Mouse (Mus musculus) fat pad, adult 2 months (tissue): ENCODE results near the gene Usp21.
"Not testable (repeated sequence)": the region's sequence is repeated elsewhere in the genome, so short reads cannot be mapped to it uniquely, and the experiment has no call there.

Experiments
- DNase-seq: peaks from one replicate; pipeline ENCODE4 v3.0.0-alpha.2; 2011; ENCODE audit warnings: low read depth, low spot score; ENCODE audit errors: extremely low read depth

The Usp21 gene

DNA sequence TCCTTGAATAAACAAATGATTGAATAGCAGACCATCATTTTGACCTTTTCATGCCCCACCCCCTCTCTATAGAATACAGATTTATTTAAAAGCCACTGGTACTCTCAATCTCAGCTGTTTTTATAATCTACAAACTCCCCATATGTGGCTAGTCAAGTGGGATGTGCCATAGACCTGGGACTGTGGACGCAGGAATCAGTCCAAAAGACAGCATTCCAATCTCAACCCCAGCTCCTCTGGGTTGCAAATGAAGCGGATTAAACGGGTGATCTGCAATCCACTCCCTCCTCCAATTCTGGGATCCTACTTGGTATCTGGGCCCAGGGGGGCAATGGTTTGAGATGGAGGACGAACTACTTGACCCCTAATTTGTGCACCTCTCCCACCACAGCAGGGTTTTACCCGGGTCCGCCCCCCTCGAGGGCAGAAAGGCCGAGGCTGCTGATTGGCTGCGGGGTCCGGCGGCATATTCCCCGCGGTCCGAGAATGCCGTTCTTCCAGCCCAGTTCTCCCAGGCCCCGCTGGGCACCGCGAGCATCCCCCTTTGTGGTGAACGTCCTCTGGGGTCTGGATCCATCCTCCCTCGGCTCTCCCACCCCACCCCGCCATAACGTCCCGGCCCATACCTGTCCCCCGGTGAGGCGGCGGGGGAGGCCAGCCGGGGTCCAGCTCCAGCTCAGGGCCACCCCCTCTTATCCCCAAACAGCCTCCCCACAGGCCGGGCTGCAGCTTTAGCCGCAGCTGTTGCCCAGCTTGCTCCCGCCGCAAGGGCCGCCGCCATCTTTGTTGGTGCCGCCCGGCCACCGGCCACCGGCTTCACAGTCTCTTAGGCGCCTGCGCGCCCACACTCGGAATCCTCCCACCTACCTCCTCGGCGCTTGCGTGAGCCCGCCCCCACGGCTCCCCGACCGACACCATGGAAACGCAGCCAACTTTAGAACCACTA is at the start of gene Usp21:
Gene Usp21, minus strand, starts transcription at position 856 of the 946 bp plus-strand sequence.
- DNase-seq = no peak

GRCm38 (mm10) chr1:171330216-171330560 is 42.4 kb upstream of the Usp21 start:
- no peak for DNase-seq

DNA sequence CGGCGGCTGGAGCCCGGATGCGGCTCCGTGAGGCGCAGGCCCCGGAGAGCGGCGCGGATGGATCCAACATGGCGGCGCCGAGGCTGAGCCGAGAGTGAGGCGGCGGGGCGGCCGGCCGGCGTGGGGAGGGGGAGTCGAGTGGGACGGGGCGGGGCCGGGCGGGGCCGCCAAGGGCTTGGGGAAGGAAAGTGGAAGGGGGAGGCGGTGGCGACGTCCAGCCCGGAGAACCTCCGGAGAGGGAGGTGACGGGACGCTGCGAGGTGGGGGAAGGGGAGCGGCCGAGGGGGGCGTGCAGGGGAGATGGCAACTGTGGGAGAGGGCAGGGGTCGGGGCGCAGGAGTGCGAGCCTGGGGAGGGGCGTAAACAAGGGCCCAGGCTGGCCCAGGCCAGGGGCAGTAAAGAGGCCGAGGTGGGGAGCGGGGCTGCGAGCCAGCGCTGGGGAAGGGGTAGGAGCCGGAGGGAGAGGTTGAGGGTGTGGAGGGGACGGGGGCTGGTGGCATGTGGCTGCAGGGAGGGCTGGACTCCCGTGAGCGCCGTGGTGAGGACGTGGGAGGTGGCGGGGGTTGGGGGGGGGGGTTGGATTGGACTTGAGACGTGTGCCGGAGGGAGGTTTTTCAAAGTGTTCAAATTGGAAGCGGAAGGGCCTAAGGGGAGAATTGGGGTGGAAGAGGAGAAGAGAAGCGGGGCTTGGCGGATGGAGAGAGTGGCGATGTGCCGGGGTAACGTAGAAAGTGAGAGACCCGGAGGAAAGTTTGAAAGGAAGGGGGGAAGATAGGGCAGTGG is 41.8 kb upstream of the Usp21 start:
- DNase-seq = no peak

- DNase-seq = peak; percentile 71
Measured at GRCm38 (mm10) chr1:171328839-171329432, 41.1 kb upstream of the Usp21 start, which contains the start of gene Dedd. Gene Dedd (plus strand): TSS chr1:171329145.

DNA sequence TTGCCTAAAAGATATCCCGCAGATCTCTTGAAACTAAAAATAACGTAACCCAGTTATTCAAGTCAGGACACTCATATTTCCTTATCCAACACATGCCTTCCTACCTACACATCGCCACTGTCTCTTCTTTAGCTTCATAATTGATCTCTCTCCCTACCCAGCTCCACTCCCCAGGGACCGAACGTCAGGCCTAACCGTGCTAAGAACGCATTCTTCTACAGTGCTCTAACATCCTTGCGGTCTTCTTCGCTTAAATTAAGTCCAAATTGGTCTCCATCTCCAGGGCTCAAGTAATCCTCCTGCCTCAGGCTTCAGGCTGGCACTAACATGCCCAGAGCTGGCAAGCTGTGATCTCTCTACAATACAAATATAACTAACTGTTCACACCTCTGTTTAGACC is 40.5 kb upstream of the Usp21 start:
- no peak for DNase-seq

GRCm38 (mm10) chr1:171326588-171326987 is 38.8 kb upstream of the Usp21 start:
- DNase-seq = not testable (repeated sequence)

DNA sequence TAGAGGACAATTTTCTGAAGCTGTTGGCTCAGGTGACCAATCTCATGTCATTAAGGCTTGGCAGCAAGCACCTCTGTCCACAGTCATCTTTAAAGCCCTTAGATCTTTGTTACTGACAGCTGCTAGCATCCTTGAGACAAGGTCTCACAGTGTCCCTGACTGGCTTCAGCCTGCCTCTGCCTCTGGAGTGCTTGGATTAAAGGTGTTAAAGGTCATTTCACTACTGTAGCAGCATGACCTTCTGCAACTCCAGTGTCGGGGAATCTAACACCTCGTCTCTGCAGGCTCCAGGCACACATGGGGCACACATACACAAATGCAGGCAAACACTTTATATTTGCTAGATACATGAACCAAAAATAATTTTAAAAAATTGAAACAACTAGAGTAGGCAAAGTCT is 37.8 kb upstream of the Usp21 start:
- DNase-seq = no peak

DNA sequence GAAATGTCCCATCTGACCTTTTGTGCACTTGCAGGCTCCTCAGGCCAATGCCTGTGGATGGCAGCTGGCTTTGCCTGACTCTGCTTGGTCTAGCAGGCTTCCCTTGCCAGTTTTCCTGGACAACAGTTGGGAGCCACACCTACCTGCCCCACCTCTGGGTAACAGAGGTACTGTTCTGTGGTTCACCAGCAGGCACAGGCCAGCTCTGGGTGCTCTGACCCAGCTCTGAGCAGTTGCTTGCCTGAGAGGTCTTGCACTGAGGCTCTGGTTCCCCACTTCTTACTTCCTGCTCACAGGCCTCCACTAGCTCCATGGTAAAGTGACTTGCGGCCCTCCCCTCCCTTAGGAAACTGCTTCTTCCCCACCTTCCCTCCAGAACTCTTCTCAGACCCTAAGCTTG is 34.2 kb upstream of the Usp21 start:
- DNase-seq = no peak

GRCm38 (mm10) chr1:171321415-171321814 is 33.6 kb upstream of the Usp21 start:
- no peak for DNase-seq

- no peak for DNase-seq
Measured at GRCm38 (mm10) chr1:171320151-171320550, 32.4 kb upstream of the Usp21 start.

- no peak for DNase-seq
Measured at GRCm38 (mm10) chr1:171319748-171320147, 32.0 kb upstream of the Usp21 start.

GRCm38 (mm10) chr1:171309321-171309720 is 21.5 kb upstream of the Usp21 start:
- DNase-seq = peak; percentile 45

DNA sequence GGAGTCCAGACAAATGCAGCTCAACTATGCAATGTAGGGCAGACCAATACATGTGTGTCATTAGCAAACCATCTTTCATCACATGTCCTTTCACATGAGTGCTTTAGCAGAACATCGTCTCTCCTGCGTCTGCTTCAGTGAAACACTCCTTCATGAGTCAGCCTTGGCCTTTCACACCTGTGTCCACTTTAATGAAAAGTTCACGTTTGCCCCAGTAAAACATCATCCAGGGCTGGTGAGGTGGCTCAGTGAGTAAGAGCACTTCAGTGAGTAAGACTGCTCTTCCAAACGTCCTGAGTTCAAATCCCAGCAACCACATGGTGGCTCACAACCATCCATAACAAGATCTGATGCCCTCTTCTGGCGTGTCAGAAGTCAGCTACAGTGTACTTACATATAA is 18.4 kb upstream of the Usp21 start:
- DNase-seq = not testable (repeated sequence)

- DNase-seq = no peak
Measured at GRCm38 (mm10) chr1:171298226-171298625, 10.4 kb upstream of the Usp21 start.

DNA sequence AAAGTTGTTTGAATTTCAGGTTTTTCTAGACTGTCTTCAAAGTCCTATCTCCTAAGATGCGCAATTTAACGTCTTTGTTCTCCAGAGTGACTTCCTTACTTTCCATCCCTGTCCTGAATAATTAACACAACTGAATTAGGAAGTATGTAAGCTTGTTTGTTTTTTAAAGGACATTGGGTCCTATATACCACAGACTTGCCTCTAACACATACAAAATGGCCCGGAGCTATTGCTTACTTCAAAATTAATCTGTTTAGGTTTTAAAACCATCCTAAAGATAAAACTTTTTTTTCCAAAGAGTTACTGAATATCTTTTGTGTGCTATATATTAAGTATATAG is 7.2 kb upstream of the Usp21 start:
- no peak for DNase-seq

- no peak for DNase-seq
Measured at GRCm38 (mm10) chr1:171294298-171295062, 6.7 kb upstream of the Usp21 start, which contains the start of gene Ufc1. Gene Ufc1 (minus strand): TSS chr1:171295024.

GRCm38 (mm10) chr1:171293906-171294297 is 6.1 kb upstream of the Usp21 start:
- no peak for DNase-seq

DNA sequence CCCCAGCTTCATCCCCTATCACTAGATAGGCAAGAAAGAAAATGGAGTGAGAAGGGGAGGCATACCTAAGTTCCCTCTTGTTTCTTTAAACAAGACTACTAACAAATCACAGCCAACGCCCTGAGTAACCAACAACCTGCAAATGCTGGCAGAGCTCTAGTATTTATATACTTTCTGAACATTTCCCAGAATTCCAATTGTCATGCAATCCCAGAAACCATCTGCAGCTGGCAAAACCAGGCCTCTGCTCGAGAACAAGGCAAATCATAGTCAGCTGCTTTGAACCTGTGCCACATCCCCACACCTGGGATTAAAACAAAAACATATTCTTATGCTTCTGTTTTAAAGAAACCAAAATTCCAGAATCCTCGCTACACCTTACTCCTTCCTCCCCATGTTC is 5.6 kb upstream of the Usp21 start:
- DNase-seq = no peak

DNA sequence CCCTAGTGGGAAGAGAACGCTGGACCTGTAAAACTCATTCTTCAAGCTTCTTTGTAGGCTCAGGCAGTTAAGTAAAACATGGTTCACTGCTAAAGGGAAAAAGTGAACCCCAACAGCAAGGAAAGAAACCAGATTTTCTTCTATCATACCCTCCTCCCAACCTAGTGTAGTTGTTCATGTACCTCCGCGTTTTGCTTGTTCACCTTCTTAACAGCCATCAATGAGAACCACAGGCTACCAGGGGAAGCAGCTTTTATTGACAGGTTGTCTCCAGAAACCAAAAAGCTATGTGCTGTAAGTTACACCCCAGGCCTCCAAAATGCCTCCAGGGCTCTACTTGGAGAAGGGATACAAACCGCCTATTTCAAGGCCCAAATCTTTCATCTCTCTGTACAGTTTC is 537 bp upstream of the Usp21 start:
- DNase-seq = no peak

GRCm38 (mm10) chr1:171286517-171286916 is 1.3 kb downstream of the Usp21 start:
- no peak for DNase-seq
